9 mouse cellular contexts compared by ENCODE assay signal in genomic region chr1:106629470-106629830, GRCm38 (mm10).
DNase-seq lines count a peak whose midpoint lies in the region; ATAC-seq and TF ChIP-seq lines count a peak whose summit lies in the region.
"Had no signal": no experiment of that assay in that cellular context is flagged by ENCODE, and none has a peak within 500 bp of the region (broad histone marks: within the 10 kb centered on the region; RNA-seq: fewer than 3 reads in every experiment).

No protein-coding gene starts in this region.

- H3K9me3 ChIP-seq in lung, postnatal 0 days (ENCODE audit: low read length): no peaks in the 10 kb centered on the region
- H3K9me3 ChIP-seq: liver, embryonic 13.5 days had no signal

- H3K4me2 ChIP-seq in lung, postnatal 0 days (replicated peaks; ENCODE audit: low read depth, low read length): 0 out of 2 replicates have a peak overlapping the region, but pooled peaks have one; percentile 19
- H3K4me2 ChIP-seq: liver, embryonic 13.5 days had no signal

- ATAC-seq in lung, postnatal 0 days: peak; percentile 87

- TF ChIP-seq CTCF in lung, postnatal 0 days (IDR thresholded peaks at IDR 0.05): no peak

- peak overlapping the region; percentile 68 for H3K27ac ChIP-seq in lung, postnatal 0 days (ENCODE audit: low read length)
- H3K27ac ChIP-seq: liver, embryonic 13.5 days had no signal

- H3K4me1 ChIP-seq in lung, postnatal 0 days (ENCODE audit: insufficient read depth, low read depth, low read length): peaks cover 11% of the 10 kb centered on the region; the same call in 1 of the 2 replicates

- no peak overlapping the region for H3K4me3 ChIP-seq in lung, postnatal 0 days (ENCODE audit: low read depth, low read length)
- H3K4me3 ChIP-seq: liver, embryonic 13.5 days had no signal

- H3K27me3 ChIP-seq in lung, postnatal 0 days (replicated peaks; ENCODE audit: insufficient read depth, low read length): no peaks in the 10 kb centered on the region
- H3K27me3 ChIP-seq: liver, embryonic 13.5 days had no signal

- H3K36me3 ChIP-seq in lung, postnatal 0 days (ENCODE audit: insufficient read depth, low read length): no peaks in the 10 kb centered on the region
- H3K36me3 ChIP-seq: liver, embryonic 13.5 days had no signal

- H3K9ac ChIP-seq in lung, postnatal 0 days (replicated peaks; ENCODE audit: low read depth): no peak overlapping the region
- H3K9ac ChIP-seq: liver, embryonic 13.5 days had no signal

- WGBS in lung, postnatal 0 days: 16% methylated on average over 4 of the region's 4 CpGs

- TF ChIP-seq EP300 in lung, postnatal 0 days (IDR thresholded peaks at IDR 0.05): no peak

- peak; percentile 14 for DNase-seq in urinary bladder, postnatal 25 days (ENCODE audit: low spot score)
- DNase-seq in urinary bladder, postnatal 10 days (ENCODE audit: low spot score): no peak
- DNase-seq in gastrocnemius, postnatal 14 days: peak; percentile 29
- peak; percentile 48 for DNase-seq in kidney, adult 18-20 months
- peak; percentile 83 for DNase-seq in lung, postnatal 0 days (ENCODE audit: low spot score)
- DNase-seq in thymus, adult 18-20 months: no peak
- no peak for DNase-seq in cerebellum, postnatal 36 days
- DNase-seq in c-Kit-positive CD71-positive TER-119-positive erythroid progenitor cells, embryonic 14.5 days (ENCODE audit: low spot score): no peak
- DNase-seq: liver, embryonic 13.5 days had no signal

- intact Hi-C loops in gastrocnemius, postnatal 14 days (cut with DNase I; ENCODE audit: low total_unique reads): no loop called here

Comparison
In these comparisons a context has a peak if more than half of its experiments do, and no peak if none do; other contexts are left out.
1. DNase-seq: peak in urinary bladder, postnatal 25 days (single experiment), gastrocnemius, postnatal 14 days (single experiment), kidney, adult 18-20 months (single experiment) and lung, postnatal 0 days (single experiment); none in urinary bladder, postnatal 10 days (single experiment), thymus, adult 18-20 months (0 of 2), cerebellum, postnatal 36 days (0 of 2) and c-Kit-positive CD71-positive TER-119-positive erythroid progenitor cells, embryonic 14.5 days (single experiment).